Mouse (Mus musculus): ENCODE results near the gene Abtb2. TPM values are rescaled to one million over a fixed set of nuclear protein-coding genes. Genes with fewer than 3 reads are reported as not detected.

The Abtb2 gene
- polyA plus RNA-seq, 1 experiment from 2014 or later: 9.7 TPM

DNA sequence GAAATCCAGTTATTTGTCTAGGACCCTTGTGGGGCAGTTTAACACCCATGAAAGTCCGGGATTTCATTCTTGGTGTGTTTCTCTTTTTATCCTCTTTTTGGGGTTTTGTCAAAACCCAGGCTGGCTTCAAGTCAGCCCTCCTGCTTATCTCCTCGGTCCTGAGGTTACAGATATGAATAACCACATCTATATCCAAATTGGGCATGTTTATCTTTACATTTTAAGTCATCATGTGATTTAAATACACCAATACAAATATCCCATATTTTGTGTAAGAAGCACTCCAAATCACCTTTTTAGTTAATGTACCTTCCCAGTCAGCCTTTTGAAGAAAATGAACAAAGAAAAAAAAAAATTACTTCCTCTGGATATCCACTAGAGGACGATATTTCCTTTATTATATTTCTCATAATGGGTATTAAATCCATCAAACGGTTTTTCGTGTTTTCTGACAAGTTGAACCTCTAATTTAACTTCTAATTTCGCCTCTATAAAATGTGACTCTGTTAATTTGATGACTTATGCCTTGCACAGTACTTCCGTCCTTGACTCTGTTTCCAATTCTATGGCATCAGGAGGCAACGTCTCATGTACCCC, 1.6 kb upstream of the Abtb2 start:
- ATAC-seq (replicated peaks; ENCODE audit: insufficient number of reproducible peaks, low FRiP score, low TSS enrichment, low read depth) (no peak), DNase-seq (ENCODE audit: low spot score) (peak; percentile 65)
- no peak overlapping the region for H3K27ac ChIP-seq (replicated peaks; ENCODE audit: low read depth, low read length)
- no peaks in the 10 kb centered on the region for H3K9me3 ChIP-seq (replicated peaks; ENCODE audit: control insufficient read depth, low read length)
- no peaks in the 10 kb centered on the region for H3K36me3 ChIP-seq (replicated peaks; ENCODE audit: control insufficient read depth, insufficient read depth, low read depth, low read length)
- H3K4me3 ChIP-seq (ENCODE audit: low read depth, low read length): no peak overlapping the region
- 16% methylated on average over 8 of the region's 8 CpGs for WGBS
- H3K9ac ChIP-seq (replicated peaks; ENCODE audit: low read length): no peak overlapping the region
- H3K4me1 ChIP-seq (ENCODE audit: control insufficient read depth, insufficient read depth, low read length): peaks cover 2% of the 10 kb centered on the region; the same call in 1 of the 2 replicates
- H3K27me3 ChIP-seq (ENCODE audit: control insufficient read depth, insufficient read depth, low read length): no peaks in the 10 kb centered on the region
- H3K4me2 ChIP-seq (ENCODE audit: low read depth, low read length): peak overlapping the region; percentile 80; the same call in 1 of the 2 replicates

DNA sequence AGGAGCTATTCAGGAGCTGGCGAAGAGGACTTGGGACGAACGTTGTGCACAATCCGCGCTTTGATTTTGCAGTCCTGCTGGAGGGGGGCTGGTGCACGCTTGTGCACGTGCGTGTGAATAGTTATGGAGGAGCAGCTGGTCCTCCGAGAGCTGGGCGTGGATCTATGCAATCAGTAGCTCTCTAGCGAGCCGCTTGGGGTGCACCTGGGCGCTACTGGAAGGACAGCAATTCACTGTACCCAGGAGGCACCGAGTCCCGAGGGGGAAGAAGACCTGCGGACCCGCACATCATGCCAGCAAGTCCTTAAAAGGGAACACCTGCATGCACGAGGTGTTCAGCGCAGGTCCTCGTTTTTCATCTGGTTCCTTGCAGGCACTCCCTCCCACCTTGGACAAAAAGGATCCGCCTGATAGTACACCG, 929 bp upstream of the Abtb2 start:
- WGBS: 0% methylated on average over 22 of the region's 22 CpGs
- Histone ChIP-seq H3K9ac (replicated peaks; ENCODE audit: low read length) (peak overlapping the region; percentile 25), H3K4me1 (ENCODE audit: control insufficient read depth, insufficient read depth, low read length) (peaks cover 2% of the 10 kb centered on the region; the same call in 1 of the 2 replicates), H3K4me3 (ENCODE audit: low read depth, low read length) (peak overlapping the region; percentile 37), H3K27ac (replicated peaks; ENCODE audit: low read depth, low read length) (no peak overlapping the region), H3K9me3 (replicated peaks; ENCODE audit: control insufficient read depth, low read length) (no peaks in the 10 kb centered on the region), H3K4me2 (ENCODE audit: low read depth, low read length) (peak overlapping the region; percentile 80), H3K36me3 (replicated peaks; ENCODE audit: control insufficient read depth, insufficient read depth, low read depth, low read length) (no peaks in the 10 kb centered on the region), H3K27me3 (ENCODE audit: control insufficient read depth, insufficient read depth, low read length) (no peaks in the 10 kb centered on the region)
- ATAC-seq (replicated peaks; ENCODE audit: insufficient number of reproducible peaks, low FRiP score, low TSS enrichment, low read depth) (0 out of 2 replicates have a peak, but pooled peaks have one; percentile 15), DNase-seq (ENCODE audit: low spot score) (peak; percentile 66)

DNA sequence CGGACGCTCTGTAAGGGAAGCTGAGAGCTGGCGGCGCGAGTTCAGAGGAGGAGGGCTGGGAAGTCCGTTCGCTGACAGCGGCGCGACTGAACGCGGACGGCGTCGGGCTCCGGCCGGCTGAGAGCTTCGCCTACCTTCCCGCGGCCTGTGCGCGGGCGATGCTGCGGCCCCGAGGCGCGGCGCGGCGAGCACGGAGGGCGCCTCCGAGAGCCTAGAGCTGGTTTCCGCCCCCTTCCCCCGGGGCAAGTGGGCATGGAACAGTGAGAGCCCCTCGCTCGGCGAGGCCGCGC, 258 bp downstream of the Abtb2 start:
- no peak for DNase-seq (ENCODE audit: low spot score)
- no peak for ATAC-seq (replicated peaks; ENCODE audit: insufficient number of reproducible peaks, low FRiP score, low TSS enrichment, low read depth)
- peaks cover 2% of the 10 kb centered on the region; the same call in 1 of the 2 replicates for H3K4me1 ChIP-seq (ENCODE audit: control insufficient read depth, insufficient read depth, low read length)

DNA sequence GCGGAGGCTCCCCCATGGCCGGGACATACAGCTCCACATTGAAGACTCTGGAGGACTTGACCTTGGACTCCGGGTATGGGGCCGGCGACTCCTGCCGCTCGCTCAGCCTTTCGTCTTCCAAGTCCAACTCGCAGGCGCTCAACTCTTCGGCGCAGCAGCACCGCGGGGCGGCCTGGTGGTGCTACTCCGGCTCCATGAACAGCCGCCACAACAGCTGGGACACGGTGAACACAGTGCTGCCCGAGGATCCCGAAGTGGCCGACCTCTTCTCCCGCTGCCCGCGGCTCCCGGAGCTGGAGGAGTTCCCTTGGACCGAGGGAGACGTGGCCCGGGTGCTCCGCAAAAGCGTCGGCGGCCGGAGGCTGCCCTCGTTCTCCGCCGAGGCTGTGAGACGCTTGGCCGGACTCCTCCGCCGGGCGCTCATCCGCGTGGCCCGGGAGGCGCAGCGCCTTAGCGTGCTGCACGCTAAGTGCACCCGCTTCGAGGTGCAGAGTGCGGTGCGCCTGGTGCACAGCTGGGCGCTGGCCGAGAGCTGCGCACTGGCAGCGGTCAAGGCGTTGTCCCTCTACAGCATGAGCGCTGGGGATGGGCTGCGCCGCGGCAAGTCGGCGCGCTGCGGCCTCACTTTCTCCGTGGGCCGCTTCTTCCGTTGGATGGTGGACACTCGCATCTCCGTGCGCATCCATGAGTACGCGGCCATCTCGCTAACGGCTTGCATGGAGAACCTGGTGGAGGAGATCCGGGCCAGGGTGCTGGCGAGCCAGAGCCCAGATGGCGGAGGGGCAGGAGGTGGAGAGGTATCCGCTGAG, 807 bp downstream of the Abtb2 start:
- DNase-seq (ENCODE audit: low spot score) (peak; percentile 70), ATAC-seq (replicated peaks; ENCODE audit: insufficient number of reproducible peaks, low FRiP score, low TSS enrichment, low read depth) (peak; percentile 46)
- WGBS: under 1% methylated on average over 78 of the region's 79 CpGs
- peak overlapping the region; percentile 71 for H3K9ac ChIP-seq (replicated peaks; ENCODE audit: low read length)
- peak overlapping the region; percentile 80 for H3K4me2 ChIP-seq (ENCODE audit: low read depth, low read length)
- H3K27ac ChIP-seq (replicated peaks; ENCODE audit: low read depth, low read length): peak overlapping the region; percentile 68
- H3K4me3 ChIP-seq (ENCODE audit: low read depth, low read length): peak overlapping the region; percentile 57
- no peaks in the 10 kb centered on the region for H3K9me3 ChIP-seq (replicated peaks; ENCODE audit: control insufficient read depth, low read length)
- peaks cover 2% of the 10 kb centered on the region; the same call in 1 of the 2 replicates for H3K4me1 ChIP-seq (ENCODE audit: control insufficient read depth, insufficient read depth, low read length)
- no peaks in the 10 kb centered on the region for H3K36me3 ChIP-seq (replicated peaks; ENCODE audit: control insufficient read depth, insufficient read depth, low read depth, low read length)
- no peaks in the 10 kb centered on the region for H3K27me3 ChIP-seq (ENCODE audit: control insufficient read depth, insufficient read depth, low read length)

More for the DNA sequence above, 258 bp downstream of the Abtb2 start:
- H3K36me3 ChIP-seq (replicated peaks; ENCODE audit: control insufficient read depth, insufficient read depth, low read depth, low read length): no peaks in the 10 kb centered on the region
- peak overlapping the region; percentile 71 for H3K9ac ChIP-seq (replicated peaks; ENCODE audit: low read length)
- H3K9me3 ChIP-seq (replicated peaks; ENCODE audit: control insufficient read depth, low read length): no peaks in the 10 kb centered on the region
- under 1% methylated on average over 40 of the region's 40 CpGs for whole genome bisulfite sequencing
- peak overlapping the region; percentile 57 for H3K4me3 ChIP-seq (ENCODE audit: low read depth, low read length)
- peak overlapping the region; percentile 80 for H3K4me2 ChIP-seq (ENCODE audit: low read depth, low read length)
- no peaks in the 10 kb centered on the region for H3K27me3 ChIP-seq (ENCODE audit: control insufficient read depth, insufficient read depth, low read length)
- H3K27ac ChIP-seq (replicated peaks; ENCODE audit: low read depth, low read length): peak overlapping the region; percentile 68

DNA sequence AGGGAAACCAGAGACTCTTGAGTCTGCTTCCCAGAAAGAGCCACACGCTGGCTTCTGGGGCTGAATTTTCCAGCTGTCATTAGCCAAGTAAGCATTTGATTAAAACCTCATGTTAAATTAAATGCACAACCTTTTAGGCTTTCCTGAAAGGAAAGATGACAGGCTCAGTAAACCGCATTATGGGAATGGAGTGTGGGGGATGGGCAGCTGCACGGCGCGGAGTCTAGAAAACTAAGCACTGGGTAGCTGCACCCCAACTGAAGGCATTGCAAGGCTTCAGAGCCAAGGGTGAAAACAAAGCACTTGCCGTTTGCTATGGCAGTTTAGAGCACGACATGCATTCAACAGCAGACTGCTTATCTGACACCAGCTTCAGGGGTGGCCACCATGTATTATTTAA, 2.1 kb downstream of the Abtb2 start:
- H3K4me1 ChIP-seq (ENCODE audit: control insufficient read depth, insufficient read depth, low read length): peaks cover 2% of the 10 kb centered on the region; the same call in 1 of the 2 replicates
- H3K27me3 ChIP-seq (ENCODE audit: control insufficient read depth, insufficient read depth, low read length): no peaks in the 10 kb centered on the region
- H3K36me3 ChIP-seq (replicated peaks; ENCODE audit: control insufficient read depth, insufficient read depth, low read depth, low read length): no peaks in the 10 kb centered on the region
- H3K9me3 ChIP-seq (replicated peaks; ENCODE audit: control insufficient read depth, low read length): no peaks in the 10 kb centered on the region
- no peak overlapping the region for H3K9ac ChIP-seq (replicated peaks; ENCODE audit: low read length)
- H3K4me3 ChIP-seq (ENCODE audit: low read depth, low read length): peak overlapping the region; percentile 57
- DNase-seq (ENCODE audit: low spot score) (peak; percentile 79), ATAC-seq (replicated peaks; ENCODE audit: insufficient number of reproducible peaks, low FRiP score, low TSS enrichment, low read depth) (no peak)
- peak overlapping the region; percentile 80 for H3K4me2 ChIP-seq (ENCODE audit: low read depth, low read length)
- no peak overlapping the region for H3K27ac ChIP-seq (replicated peaks; ENCODE audit: low read depth, low read length)
- WGBS: 11% methylated on average over 7 of the region's 7 CpGs

DNA sequence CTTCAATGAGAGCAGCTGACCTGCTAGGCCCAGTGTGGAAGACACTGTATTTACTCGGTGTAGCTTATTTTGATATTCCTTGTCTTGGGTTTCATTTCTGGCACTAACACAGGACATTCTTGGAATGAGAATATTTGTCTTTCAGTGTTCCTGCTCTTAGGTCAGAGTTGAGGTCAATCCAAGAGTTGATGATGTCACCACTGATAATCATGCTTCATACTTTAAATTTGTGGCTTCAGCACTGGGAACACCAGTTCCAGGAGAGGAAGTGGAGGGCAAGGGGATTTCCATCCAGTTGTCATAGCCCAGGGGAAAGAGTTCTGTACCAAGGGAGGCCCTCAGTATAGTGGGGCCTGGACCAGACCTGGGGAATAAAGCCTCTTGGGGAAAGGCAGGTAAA, 3.6 kb downstream of the Abtb2 start:
- no peak overlapping the region for H3K4me3 ChIP-seq (ENCODE audit: low read depth, low read length)
- no peaks in the 10 kb centered on the region for H3K36me3 ChIP-seq (replicated peaks; ENCODE audit: control insufficient read depth, insufficient read depth, low read depth, low read length)
- no peaks in the 10 kb centered on the region for H3K27me3 ChIP-seq (ENCODE audit: control insufficient read depth, insufficient read depth, low read length)

DNA sequence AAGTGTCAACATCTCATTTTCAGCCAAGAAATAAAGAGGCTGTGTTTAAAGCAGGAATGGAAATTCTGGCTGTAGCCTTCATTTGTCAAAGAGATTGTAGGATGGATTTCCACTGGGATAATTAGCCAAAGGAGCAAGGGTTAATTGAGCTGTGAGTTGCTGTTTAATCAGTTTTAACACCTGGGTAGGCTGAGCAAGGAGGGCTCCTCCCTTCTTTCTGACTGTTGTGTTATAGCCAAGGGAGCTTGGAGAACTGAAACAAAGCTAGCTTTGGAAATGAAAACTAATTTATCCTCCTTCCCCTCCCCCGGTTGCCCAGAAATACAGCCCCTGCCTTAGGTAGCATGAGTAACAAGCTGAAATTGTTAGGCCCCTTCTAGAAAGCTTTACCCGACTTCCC, 6.2 kb downstream of the Abtb2 start:
- DNase-seq (ENCODE audit: low spot score) (no peak), ATAC-seq (replicated peaks; ENCODE audit: insufficient number of reproducible peaks, low FRiP score, low TSS enrichment, low read depth) (no peak)
- H3K4me3 ChIP-seq (ENCODE audit: low read depth, low read length): no peak overlapping the region
- whole genome bisulfite sequencing: 68% methylated on average over 2 of the region's 2 CpGs
- H3K27me3 ChIP-seq (ENCODE audit: control insufficient read depth, insufficient read depth, low read length): no peaks in the 10 kb centered on the region
- H3K36me3 ChIP-seq (replicated peaks; ENCODE audit: control insufficient read depth, insufficient read depth, low read depth, low read length): no peaks in the 10 kb centered on the region
- no peak overlapping the region for H3K9ac ChIP-seq (replicated peaks; ENCODE audit: low read length)
- H3K4me1 ChIP-seq (ENCODE audit: control insufficient read depth, insufficient read depth, low read length): no peaks in the 10 kb centered on the region
- no peak overlapping the region for H3K4me2 ChIP-seq (ENCODE audit: low read depth, low read length)
- H3K27ac ChIP-seq (replicated peaks; ENCODE audit: low read depth, low read length): no peak overlapping the region
- no peaks in the 10 kb centered on the region for H3K9me3 ChIP-seq (replicated peaks; ENCODE audit: control insufficient read depth, low read length)

More for the DNA sequence above, 3.6 kb downstream of the Abtb2 start:
- Histone ChIP-seq H3K27ac (replicated peaks; ENCODE audit: low read depth, low read length) (no peak overlapping the region), H3K4me2 (ENCODE audit: low read depth, low read length) (0 out of 2 replicates have a peak overlapping the region, but pooled peaks have one; percentile 16), H3K9me3 (replicated peaks; ENCODE audit: control insufficient read depth, low read length) (no peaks in the 10 kb centered on the region), H3K4me1 (ENCODE audit: control insufficient read depth, insufficient read depth, low read length) (peaks cover 2% of the 10 kb centered on the region; the same call in 1 of the 2 replicates), H3K9ac (replicated peaks; ENCODE audit: low read length) (no peak overlapping the region)
- 64% methylated on average over 1 of the region's 1 CpGs for WGBS
- ATAC-seq (replicated peaks; ENCODE audit: insufficient number of reproducible peaks, low FRiP score, low TSS enrichment, low read depth) (no peak), DNase-seq (ENCODE audit: low spot score) (no peak)

DNA sequence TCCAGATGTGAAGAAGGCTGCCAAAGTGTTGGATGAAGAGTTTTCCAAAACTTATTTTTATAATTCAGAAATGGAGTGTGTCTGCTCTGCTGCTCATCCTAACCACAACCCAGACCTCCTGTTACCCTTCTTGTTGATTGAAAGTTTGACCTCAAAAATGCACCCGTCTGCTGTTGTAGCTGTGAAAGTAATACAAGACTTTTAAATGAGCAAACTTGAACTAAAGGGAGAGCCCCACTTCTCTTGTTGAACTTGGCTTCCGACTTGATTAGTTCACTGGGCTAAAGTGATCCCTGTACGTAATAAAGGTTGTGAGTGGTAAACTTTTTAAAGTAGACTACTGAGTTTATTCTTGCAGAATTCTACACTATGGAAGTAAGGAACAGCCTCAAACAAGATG, 10.3 kb downstream of the Abtb2 start:
- 79% methylated on average over 3 of the region's 3 CpGs for WGBS

More for the DNA sequence above, 10.3 kb downstream of the Abtb2 start:
- Histone ChIP-seq H3K27me3 (ENCODE audit: control insufficient read depth, insufficient read depth, low read length) (no peaks in the 10 kb centered on the region), H3K9me3 (replicated peaks; ENCODE audit: control insufficient read depth, low read length) (no peaks in the 10 kb centered on the region), H3K4me2 (ENCODE audit: low read depth, low read length) (no peak overlapping the region), H3K4me1 (ENCODE audit: control insufficient read depth, insufficient read depth, low read length) (peaks cover 3% of the 10 kb centered on the region; the same call in 1 of the 2 replicates), H3K27ac (replicated peaks; ENCODE audit: low read depth, low read length) (no peak overlapping the region), H3K9ac (replicated peaks; ENCODE audit: low read length) (no peak overlapping the region), H3K4me3 (ENCODE audit: low read depth, low read length) (no peak overlapping the region), H3K36me3 (replicated peaks; ENCODE audit: control insufficient read depth, insufficient read depth, low read depth, low read length) (no peaks in the 10 kb centered on the region)
- no peak for ATAC-seq (replicated peaks; ENCODE audit: insufficient number of reproducible peaks, low FRiP score, low TSS enrichment, low read depth)
- no peak for DNase-seq (ENCODE audit: low spot score)

All from embryonic facial prominence, embryonic 11.5 days (tissue).